Mouse (Mus musculus): ENCODE results near the gene Map7.

Map7 gene

GRCm38 (mm10) chr10:20236241-20236640 is 88.0 kb downstream of the Map7 start:
- no peak for DNase-seq

- no peak for DNase-seq
Observed at GRCm38 (mm10) chr10:20238281-20238680, 90.0 kb downstream of the Map7 start.

- DNase-seq = no peak
Observed at GRCm38 (mm10) chr10:20240858-20241257, 92.6 kb downstream of the Map7 start.

- DNase-seq = no peak
Observed at GRCm38 (mm10) chr10:20243321-20243720, 95.0 kb downstream of the Map7 start.

GRCm38 (mm10) chr10:20245082-20245481 is 96.8 kb downstream of the Map7 start:
- DNase-seq = no peak

GRCm38 (mm10) chr10:20249091-20249490 is 100.8 kb downstream of the Map7 start:
- no peak for DNase-seq

GRCm38 (mm10) chr10:20255579-20255978 is 107.3 kb downstream of the Map7 start:
- no peak for DNase-seq

- no peak for DNase-seq
Observed at GRCm38 (mm10) chr10:20257054-20257643, 108.9 kb downstream of the Map7 start.

GRCm38 (mm10) chr10:20257721-20258720 is 109.8 kb downstream of the Map7 start:
- no peak for DNase-seq

- DNase-seq = no peak
Observed at GRCm38 (mm10) chr10:20259476-20259875, 111.2 kb downstream of the Map7 start.

- no peak for DNase-seq
Observed at GRCm38 (mm10) chr10:20262896-20263295, 114.6 kb downstream of the Map7 start.

GRCm38 (mm10) chr10:20264479-20264878 is 116.2 kb downstream of the Map7 start:
- DNase-seq = no peak

- DNase-seq = peak in 1 of 2 experiments; percentile 4
Observed at GRCm38 (mm10) chr10:20267032-20267431, 118.8 kb downstream of the Map7 start.

- no peak for DNase-seq
Observed at GRCm38 (mm10) chr10:20268945-20269344, 120.7 kb downstream of the Map7 start.

- DNase-seq = no peak
Observed at GRCm38 (mm10) chr10:20272380-20272779, 124.1 kb downstream of the Map7 start.

- no peak for DNase-seq
Observed at GRCm38 (mm10) chr10:20273278-20273677, 125.0 kb downstream of the Map7 start.

GRCm38 (mm10) chr10:20274022-20274421 is 125.8 kb downstream of the Map7 start:
- no peak for DNase-seq

- no peak for DNase-seq
Observed at GRCm38 (mm10) chr10:20281456-20281855, 133.2 kb downstream of the Map7 start.

- no peak for DNase-seq
Observed at GRCm38 (mm10) chr10:20285289-20285975, 137.2 kb downstream of the Map7 start.

GRCm38 (mm10) chr10:20285994-20286836 is 137.9 kb downstream of the Map7 start:
- DNase-seq = no peak

- no peak for DNase-seq
Observed at GRCm38 (mm10) chr10:20287369-20287768, 139.1 kb downstream of the Map7 start.

GRCm38 (mm10) chr10:20290467-20290883 is 142.2 kb downstream of the Map7 start:
- peak; percentile 30 to 79 for DNase-seq

Measured in spleen, adult 18-20 months (tissue).